Mouse (Mus musculus): ENCODE measurements at regions not wholly inside any gene's neighbourhood (a gene's known extent, or its start where the extent isn't known, plus 50 kb on each side); places are given as distances from the start of the nearest gene placed in this dataset.

DNA sequence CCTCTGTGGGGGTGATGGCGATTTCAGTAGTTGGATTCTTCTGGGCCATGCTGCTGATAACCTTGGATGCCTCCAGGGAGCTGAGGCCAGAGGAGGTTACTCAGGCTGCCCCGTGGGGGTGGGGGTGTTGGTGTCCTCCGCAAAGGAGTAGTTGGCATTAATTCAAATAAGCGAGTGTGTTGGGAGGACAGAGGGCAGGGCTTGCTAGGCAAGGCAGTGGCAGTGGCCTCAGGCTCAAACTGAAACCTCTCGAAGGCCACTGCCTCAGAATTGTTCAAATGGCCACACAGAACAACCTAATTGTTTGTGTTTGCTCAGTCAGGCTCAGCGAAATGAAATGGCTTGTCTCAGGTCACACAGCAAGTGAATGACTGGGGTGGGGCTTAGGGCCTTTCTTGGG is 66.6 kb upstream of the Id2 start:
- ATAC-seq: no peak
- H3K4me1 ChIP-seq: peaks cover 23% of the 10 kb centered on the region
- H3K27me3 ChIP-seq: no peaks in the 10 kb centered on the region; the same call in 1 of the 2 replicates
- H3K9me3 ChIP-seq (replicated peaks): no peaks in the 10 kb centered on the region
- no peak overlapping the region for H3K27ac ChIP-seq
- no peak overlapping the region for H3K4me3 ChIP-seq
- 9% methylated on average over 6 of the region's 6 CpGs for WGBS
- no peak overlapping the region for H3K4me2 ChIP-seq
- H3K36me3 ChIP-seq (ENCODE audit: poor library complexity, severe bottlenecking): no peaks in the 10 kb centered on the region
- no peak overlapping the region for H3K9ac ChIP-seq

DNA sequence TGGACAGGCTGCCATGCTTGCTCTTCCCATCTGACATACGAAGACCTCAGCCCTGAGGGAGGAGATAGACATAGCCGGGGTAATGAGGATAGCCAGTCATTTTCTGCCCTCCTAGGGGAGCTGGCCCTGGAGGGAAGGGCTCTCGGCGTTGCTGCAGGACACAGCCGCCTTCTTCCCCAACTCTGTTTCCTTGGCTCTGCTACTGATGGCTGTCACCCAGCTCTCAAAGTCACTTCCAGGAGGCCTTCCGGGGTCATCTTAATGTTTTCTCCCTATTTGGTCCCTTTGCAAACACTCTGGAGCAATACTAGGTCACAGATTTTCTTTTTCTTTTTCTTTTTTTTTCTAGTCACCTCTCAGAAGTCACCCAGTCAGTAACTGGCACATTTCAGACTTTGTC is 65.9 kb upstream of the Id2 start:
- Histone ChIP-seq H3K27ac (no peak overlapping the region), H3K4me2 (no peak overlapping the region), H3K9ac (no peak overlapping the region), H3K9me3 (replicated peaks) (no peaks in the 10 kb centered on the region), H3K27me3 (no peaks in the 10 kb centered on the region; the same call in 1 of the 2 replicates), H3K4me3 (no peak overlapping the region), H3K4me1 (peaks cover 23% of the 10 kb centered on the region), H3K36me3 (ENCODE audit: poor library complexity, severe bottlenecking) (no peaks in the 10 kb centered on the region)
- no peak for ATAC-seq
- WGBS: 83% methylated on average over 6 of the region's 6 CpGs

DNA sequence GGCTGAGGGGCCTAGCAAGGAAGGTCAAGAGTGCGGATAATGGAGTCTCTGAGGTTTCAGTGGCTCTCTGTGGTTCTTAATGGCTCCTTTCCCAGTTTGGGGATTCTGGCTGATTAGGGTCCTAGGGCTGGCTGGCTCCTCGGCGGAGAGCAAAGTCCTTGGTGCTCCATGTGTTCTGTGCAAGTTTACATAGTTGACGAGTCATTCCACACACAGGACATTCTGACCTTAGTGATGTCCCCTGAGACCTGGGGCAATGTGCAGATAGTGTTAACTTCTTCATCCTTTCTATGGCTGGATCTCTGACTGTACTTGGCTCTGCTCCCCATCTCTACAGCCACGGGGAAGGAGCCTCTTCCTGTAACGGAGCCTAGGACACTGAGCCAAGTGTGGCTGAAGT is 65.0 kb upstream of the Id2 start:
- no peak overlapping the region for H3K4me3 ChIP-seq
- peaks cover 23% of the 10 kb centered on the region for H3K4me1 ChIP-seq
- H3K36me3 ChIP-seq (ENCODE audit: poor library complexity, severe bottlenecking): no peaks in the 10 kb centered on the region
- no peak overlapping the region for H3K4me2 ChIP-seq
- 86% methylated on average over 6 of the region's 6 CpGs for WGBS
- no peaks in the 10 kb centered on the region for H3K9me3 ChIP-seq (replicated peaks)
- ATAC-seq: no peak
- no peak overlapping the region for H3K27ac ChIP-seq
- H3K9ac ChIP-seq: no peak overlapping the region
- no peaks in the 10 kb centered on the region; the same call in 1 of the 2 replicates for H3K27me3 ChIP-seq

DNA sequence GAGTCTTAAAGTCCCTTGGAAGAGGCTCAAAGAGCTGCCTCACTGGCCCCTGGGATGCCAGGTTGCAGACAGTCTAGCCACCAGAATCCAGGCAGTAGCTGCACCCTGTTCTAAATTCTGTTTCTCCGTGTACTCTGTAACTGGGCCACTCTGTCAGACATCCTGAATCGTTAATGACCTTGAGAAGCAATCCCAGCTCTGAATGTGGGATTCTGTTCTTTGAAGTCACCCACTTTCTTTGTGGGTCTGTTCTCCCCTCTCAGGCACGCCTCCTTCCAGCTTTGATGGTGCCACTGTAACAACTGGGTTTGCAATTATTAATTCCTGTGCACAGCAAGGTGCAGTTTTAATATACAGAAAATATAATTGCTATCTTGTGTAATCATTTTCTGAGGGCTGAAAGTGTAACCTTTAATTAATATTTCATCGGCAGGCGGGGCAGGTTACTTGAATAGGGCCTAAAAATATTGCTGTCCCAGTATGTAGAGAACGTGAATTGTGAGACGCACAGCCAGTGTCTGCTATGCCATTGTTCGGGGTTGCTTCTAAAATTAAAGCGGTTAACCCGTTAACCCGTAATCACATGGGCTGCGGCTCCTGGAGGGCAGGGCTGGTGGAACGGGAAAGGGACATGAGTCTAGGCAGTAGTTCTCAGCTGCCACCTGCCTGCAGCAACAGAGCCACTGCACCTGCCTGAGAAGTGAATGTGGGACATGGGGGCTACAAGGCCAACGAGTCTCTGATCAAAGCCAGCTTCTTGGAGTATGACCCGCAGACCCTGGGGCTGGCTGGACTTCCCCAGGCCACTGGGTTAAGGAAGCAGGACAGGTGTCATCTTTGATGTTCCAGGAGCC is 64.3 kb upstream of the Id2 start:
- no peak overlapping the region for H3K9ac ChIP-seq
- H3K36me3 ChIP-seq (ENCODE audit: poor library complexity, severe bottlenecking): no peaks in the 10 kb centered on the region
- no peak overlapping the region for H3K4me3 ChIP-seq
- 47% methylated on average over 15 of the region's 15 CpGs for WGBS
- H3K4me1 ChIP-seq: peaks cover 23% of the 10 kb centered on the region
- H3K27me3 ChIP-seq: no peaks in the 10 kb centered on the region; the same call in 1 of the 2 replicates
- no peak overlapping the region for H3K27ac ChIP-seq
- no peaks in the 10 kb centered on the region for H3K9me3 ChIP-seq (replicated peaks)
- ATAC-seq: peak; percentile 43; the same call in 1 of the 2 replicates
- no peak overlapping the region for H3K4me2 ChIP-seq

DNA sequence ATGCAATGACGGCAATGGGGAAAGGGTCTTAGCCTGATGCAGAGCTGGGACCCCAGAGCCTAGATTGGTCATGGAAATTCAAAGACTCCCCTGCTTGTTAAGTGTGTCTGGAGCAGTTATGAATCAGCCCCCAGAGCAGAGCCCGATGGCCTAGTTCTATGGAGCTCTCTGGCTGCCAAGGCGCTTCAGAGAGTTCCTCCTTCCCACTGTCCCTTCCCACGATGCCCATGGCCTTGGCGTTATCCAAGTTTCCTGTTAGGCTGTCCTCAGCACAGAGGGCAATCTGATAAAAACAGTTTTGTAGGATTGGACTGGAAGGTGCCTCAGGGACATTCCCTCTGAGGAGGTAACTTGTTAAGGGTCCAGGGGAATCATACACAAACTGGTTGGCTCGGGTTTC is 62.2 kb upstream of the Id2 start:
- WGBS: 94% methylated on average over 6 of the region's 6 CpGs
- Histone ChIP-seq H3K36me3 (ENCODE audit: poor library complexity, severe bottlenecking) (no peaks in the 10 kb centered on the region), H3K27ac (no peak overlapping the region), H3K9ac (no peak overlapping the region), H3K9me3 (replicated peaks) (no peaks in the 10 kb centered on the region), H3K4me1 (peaks cover 22% of the 10 kb centered on the region), H3K4me3 (no peak overlapping the region), H3K4me2 (no peak overlapping the region), H3K27me3 (no peaks in the 10 kb centered on the region; the same call in 1 of the 2 replicates)
- ATAC-seq: no peak

DNA sequence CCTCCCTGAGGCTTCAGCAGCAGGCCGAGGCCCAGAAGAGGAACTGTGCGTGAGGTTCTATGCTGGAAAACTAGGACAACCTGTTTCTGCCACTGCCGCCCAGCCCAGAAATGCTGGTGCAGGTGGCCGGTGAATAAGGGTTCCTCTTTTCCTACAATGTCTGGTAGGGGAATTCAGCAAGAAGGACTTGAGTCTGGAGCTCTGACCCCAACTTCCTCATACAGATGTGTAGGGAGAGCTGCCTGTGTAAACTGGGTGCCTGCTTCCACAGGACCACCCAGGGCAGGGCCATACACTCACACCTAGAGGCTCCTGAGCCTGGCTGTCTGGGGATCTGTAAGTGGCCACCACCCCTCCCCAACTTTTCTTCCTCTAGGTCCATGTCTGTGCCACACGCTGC is 60.3 kb upstream of the Id2 start:
- Histone ChIP-seq H3K4me3 (no peak overlapping the region), H3K27ac (no peak overlapping the region), H3K9me3 (replicated peaks) (no peaks in the 10 kb centered on the region), H3K4me1 (peaks cover 12% of the 10 kb centered on the region), H3K36me3 (ENCODE audit: poor library complexity, severe bottlenecking) (no peaks in the 10 kb centered on the region), H3K9ac (no peak overlapping the region), H3K4me2 (no peak overlapping the region), H3K27me3 (no peaks in the 10 kb centered on the region; the same call in 1 of the 2 replicates)
- 96% methylated on average over 5 of the region's 5 CpGs for WGBS
- ATAC-seq: no peak

DNA sequence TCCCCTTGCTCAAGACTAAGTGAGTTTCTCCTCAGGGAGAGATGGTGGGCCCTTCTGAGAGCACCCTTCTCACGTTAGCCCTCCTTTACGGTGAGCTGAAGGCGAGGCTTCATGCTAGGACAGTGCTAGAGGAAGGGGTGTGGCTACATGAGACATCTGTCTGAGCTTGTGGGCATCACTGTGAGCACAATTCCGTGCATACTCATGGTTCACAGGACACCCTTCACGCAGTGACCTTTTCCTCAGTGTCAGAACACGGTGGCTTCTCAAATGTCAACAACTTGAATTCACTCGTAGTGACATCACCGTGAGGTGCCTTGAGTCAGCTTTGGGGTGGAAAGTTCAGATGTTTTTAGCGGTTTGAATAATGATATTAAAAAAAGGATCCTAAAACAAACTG is 58.5 kb upstream of the Id2 start:
- Histone ChIP-seq H3K36me3 (ENCODE audit: poor library complexity, severe bottlenecking) (no peaks in the 10 kb centered on the region), H3K4me3 (no peak overlapping the region), H3K9ac (no peak overlapping the region), H3K27ac (no peak overlapping the region), H3K27me3 (no peaks in the 10 kb centered on the region; the same call in 1 of the 2 replicates), H3K4me2 (no peak overlapping the region), H3K9me3 (replicated peaks) (no peaks in the 10 kb centered on the region), H3K4me1 (no peaks in the 10 kb centered on the region)
- 84% methylated on average over 9 of the region's 9 CpGs for WGBS
- no peak for ATAC-seq

DNA sequence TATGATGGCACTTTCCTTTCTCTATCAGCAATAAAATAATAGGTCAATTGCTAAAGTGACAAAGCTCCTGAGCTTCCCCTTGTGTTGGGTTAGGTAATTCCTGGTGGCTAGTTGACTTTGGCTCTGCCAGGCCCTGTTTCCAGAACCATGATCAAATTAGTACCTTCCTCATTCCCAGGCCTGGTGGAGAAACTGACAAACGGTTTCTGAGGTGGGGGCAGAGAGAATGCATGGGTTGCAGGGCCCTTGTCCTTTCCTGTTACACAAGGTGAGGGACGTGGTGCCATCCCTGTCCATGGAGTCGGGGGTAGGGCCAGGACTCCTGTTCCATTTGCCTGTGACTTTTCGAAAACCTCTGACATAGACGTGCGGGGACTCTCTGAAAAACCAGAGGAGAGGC is 51.2 kb upstream of the Id2 start:
- Histone ChIP-seq H3K9ac (no peak overlapping the region), H3K36me3 (ENCODE audit: poor library complexity, severe bottlenecking) (no peaks in the 10 kb centered on the region), H3K4me1 (no peaks in the 10 kb centered on the region), H3K27ac (no peak overlapping the region), H3K27me3 (no peaks in the 10 kb centered on the region), H3K4me3 (no peak overlapping the region), H3K4me2 (no peak overlapping the region), H3K9me3 (replicated peaks) (no peaks in the 10 kb centered on the region)
- 86% methylated on average over 6 of the region's 6 CpGs for WGBS
- ATAC-seq: no peak

Data from forebrain, embryonic 13.5 days (tissue).